Mouse (Mus musculus) left cerebral cortex, postnatal 10 days (tissue): ENCODE data around the gene Gin1. TPM values are rescaled to one million over a fixed set of nuclear protein-coding genes. Genes with fewer than 3 reads are reported as not detected.

ENCODE experiments used
- DNase-seq, 2 experiments: peaks; one replicate each; pipeline ENCODE4 v3.0.0; 2021 to 2022; ENCODE audit warnings: low spot score in 2 of 2, mixed read lengths in 1 of 2; ENCODE audit errors: extremely low spot score in 1 of 2
- intact Hi-C: fragments of 180-260 bp; cut with DNase I; formaldehyde crosslinking; loops from one replicate; pipeline ENCODE4 v1.15.1; 2025
- total RNA-seq, 2 experiments: library from RNA; stranded (reverse); gene quantifications; 2 replicates each; pipeline ENCODE4 v1.2.3; 2021

Gene Gin1
- total RNA-seq, 2 experiments from 2014 or later: 8.7 TPM

DNA sequence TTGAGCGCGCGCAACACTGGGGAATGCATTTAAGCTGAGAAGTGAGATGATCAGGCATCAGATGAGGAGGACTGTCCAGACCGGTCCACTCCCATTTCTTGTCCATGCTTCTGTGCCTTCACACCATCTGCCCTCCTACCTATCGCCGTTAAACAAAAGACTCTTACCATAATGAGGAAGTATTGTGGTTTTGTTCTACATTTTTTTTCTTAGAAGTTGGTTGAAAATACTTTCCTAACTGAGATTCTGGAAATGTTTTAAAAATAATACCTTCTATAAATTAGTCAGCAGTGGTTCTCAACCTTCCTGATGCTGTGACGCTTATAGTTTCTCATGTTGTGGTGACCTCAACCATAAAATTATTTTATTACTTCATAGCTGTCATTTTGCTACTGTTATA, 11.7 kb downstream of the Gin1 start:
- intact Hi-C loops: no loop called here
- DNase-seq: no peak

- no peak for DNase-seq
- intact Hi-C loops: no loop called here
These were observed 15.0 kb downstream of the Gin1 start for GRCm38 (mm10) chr1:97784928-97785327.

GRCm38 (mm10) chr1:97785685-97786393, 15.9 kb downstream of the Gin1 start:
- intact Hi-C loops: no loop called here
- DNase-seq: no peak

- intact Hi-C loops: no loop called here
- DNase-seq: no peak
These were observed 17.7 kb downstream of the Gin1 start for GRCm38 (mm10) chr1:97787674-97788073.

DNA sequence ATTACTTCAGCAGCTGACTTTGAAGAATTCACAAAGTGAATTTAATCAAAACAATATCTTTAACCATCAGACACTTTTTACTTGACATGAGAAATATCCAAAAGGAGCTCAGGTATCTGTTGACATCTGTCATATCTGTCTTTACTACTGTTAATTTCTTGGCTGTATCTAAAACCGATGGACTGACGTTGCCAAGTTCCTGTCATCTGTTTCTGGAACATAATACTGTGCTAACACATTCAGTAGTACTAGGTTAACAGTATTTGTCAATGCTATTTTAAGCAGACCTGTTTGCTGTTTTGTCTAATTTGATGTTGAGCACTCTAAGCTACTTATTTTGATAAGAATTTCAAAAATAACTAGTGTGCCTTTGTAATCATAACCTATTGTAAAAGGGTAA, 18.5 kb downstream of the Gin1 start:
- intact Hi-C loops: no loop called here
- no peak for DNase-seq

DNA sequence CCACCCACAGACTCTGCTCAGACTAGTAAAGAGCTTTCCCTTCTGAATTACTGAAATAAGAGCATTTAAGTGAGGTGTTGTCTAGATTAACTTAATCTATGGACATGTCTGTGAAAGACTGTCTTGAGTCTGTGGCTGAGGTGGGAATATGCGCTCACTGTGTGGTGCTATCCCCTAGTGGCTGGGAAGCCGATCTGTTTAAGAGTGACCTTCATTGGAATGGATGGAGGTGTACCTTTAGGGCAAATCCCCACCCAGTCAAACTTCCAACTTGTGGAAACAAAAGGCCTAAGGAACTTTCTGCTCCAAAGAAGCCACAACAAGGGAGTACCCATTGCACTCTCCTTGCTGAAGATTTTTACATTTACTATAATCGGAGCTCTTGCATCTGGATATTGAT, 24.1 kb downstream of the Gin1 start:
- intact Hi-C loops: no loop called here
- no peak for DNase-seq

- intact Hi-C loops: no loop called here
These were observed 26.0 kb downstream of the Gin1 start for GRCm38 (mm10) chr1:97795936-97796335.

GRCm38 (mm10) chr1:97802207-97802902, 32.4 kb downstream of the Gin1 start:
- no peak for DNase-seq
- intact Hi-C loops: loop anchor here (5.0 to 10.0 kb wide), 3 partner anchors 715 to 958 kb away; no protein-coding TSS in a partner anchor

More at GRCm38 (mm10) chr1:97795936-97796335, 26.0 kb downstream of the Gin1 start:
- no peak for DNase-seq

- intact Hi-C loops: loop anchor here (5.0 to 10.0 kb wide), 3 partner anchors 713 to 960 kb away; no protein-coding TSS in a partner anchor
- no peak for DNase-seq
These were observed 34.5 kb downstream of the Gin1 start for GRCm38 (mm10) chr1:97804520-97804919.

DNA sequence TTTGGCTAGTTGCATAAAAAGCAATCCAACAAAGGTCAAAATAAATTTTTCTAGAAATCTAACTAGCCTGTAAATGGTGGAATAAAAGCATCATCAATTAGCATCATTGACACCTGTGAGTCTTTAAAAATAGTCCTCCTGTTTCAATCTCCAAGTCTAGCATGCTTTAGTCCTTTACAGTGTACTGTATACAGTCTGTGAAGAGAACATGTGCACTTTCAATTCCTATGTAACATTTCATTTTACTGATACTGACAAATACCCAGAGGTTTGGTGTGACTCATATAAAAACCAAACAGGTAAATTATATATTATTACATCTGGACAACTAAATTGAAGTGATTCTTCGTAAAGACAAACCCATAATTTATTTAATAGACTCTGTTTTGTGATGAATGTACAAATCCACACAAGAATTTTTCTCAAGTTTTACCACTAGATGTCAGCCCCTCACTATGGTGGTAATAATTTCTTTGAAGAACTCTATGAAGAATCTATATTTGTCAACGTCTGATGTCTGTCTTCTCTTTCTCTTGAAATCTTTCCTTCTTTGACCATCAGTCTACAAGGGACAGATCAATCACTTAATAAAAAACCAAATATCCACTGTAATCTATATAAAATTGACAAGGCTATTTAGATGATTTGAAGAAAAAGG, 39.4 kb downstream of the Gin1 start:
- no peak for DNase-seq
- intact Hi-C loops: loop anchor here (2.0 to 10.0 kb wide), 5 partner anchors 541 to 965 kb away; no protein-coding TSS in a partner anchor

- no peak for DNase-seq
- intact Hi-C loops: no loop called here
These were observed 51.3 kb downstream of the Gin1 start for GRCm38 (mm10) chr1:97821282-97821681.

DNA sequence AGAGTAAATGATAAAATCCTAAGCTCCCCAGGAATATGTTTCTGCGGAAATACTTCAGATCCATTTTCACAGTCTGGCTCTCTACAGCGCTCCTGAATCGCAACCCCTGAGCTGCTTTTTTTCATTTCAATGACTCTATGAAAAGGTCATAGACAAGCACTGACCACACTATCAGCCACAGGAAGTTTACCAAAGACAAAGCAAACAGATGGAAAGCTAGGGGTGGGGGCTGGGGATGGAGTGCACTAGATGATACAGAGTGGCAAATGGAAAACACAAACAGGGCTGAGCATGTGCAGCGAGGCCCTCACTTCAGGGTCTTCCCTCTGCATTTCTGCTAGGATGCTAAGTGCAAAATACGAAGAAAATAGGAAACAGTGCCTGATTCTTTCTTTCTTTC, 52.2 kb downstream of the Gin1 start:
- no peak for DNase-seq
- intact Hi-C loops: no loop called here

DNA sequence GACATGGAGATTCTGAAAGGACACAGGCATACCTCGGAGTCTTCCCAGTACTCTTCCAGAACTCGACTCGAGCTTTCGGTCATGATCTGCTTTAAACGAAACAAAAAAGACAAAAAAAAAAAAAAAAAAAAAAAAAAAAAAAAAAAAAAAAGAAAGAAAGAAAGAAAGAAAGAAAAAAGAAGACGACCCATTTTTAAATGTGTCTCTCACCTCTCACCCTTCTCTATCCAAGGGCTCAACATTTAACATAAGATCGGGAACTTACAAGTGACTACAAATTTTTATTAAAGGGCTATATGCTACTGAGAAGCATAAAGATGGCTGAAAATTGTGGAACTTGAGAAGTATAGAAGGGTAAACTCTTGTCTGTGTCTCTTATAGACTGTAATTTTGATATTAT, 52.9 kb downstream of the Gin1 start:
- intact Hi-C loops: no loop called here
- no peak for DNase-seq

DNA sequence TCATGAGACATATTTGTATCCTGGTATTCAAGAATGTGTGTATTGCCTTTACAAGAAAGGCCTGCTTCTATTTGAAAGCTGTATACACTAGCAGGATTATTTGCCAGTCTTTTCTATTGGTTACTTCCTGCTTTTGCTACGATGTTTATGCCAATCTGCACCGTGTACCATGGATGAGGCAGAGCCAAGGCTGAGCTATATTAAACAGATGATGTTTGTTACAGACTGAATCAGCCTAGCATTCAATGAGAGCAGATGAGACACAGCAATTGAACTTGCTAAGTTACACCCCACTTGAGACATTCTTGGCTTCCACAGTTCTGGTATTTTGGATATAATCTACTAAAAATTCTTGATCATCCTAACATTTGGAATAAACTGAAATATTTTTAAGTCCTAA, 57.6 kb downstream of the Gin1 start:
- peak in 1 of 2 experiments; percentile 20 for DNase-seq
- intact Hi-C loops: no loop called here

DNA sequence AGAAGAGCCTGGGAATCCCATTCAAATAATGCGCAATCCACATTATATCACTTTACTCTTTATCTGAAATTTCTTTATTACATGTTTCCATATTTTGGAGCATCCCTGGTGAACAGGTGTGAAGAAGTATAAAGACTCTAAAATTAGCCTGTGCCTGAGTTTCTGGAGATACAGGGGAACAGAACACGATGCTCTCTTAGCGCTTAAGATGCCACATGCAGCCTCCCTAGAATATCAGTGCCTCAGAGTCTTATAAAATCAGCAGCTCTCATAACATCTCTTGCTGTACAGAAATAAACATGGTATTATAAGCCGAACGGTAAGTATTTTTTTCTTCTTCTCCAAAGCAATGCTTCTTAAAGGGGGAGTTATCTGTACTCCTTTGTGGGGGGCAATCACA, 58.1 kb downstream of the Gin1 start:
- no peak for DNase-seq
- intact Hi-C loops: no loop called here

GRCm38 (mm10) chr1:97833466-97834353, 63.7 kb downstream of the Gin1 start:
- intact Hi-C loops: no loop called here
- peak; percentile 44 to 83 for DNase-seq

DNA sequence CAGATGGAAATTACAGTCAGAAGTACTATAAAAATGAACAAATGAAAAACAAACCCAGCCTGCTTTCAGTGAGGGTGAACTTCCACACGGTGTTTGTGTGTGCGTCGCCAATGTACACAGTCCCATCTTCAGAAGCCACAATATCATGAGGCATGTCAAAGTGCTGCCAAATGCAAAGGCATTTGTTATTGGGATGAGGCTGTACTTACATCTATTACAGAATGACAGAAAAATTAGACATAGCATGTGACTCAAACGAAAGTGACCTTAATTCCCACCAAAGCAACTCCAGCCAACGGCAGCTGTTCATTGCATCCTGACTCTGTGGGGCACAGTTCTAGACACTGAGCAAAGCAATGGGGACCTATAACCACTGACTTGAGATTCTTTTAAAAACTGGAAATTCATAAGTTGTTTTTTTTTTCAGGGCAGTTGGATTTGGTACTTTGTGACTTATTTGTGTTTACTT, 64.4 kb downstream of the Gin1 start:
- intact Hi-C loops: no loop called here

More for the DNA sequence above, 64.4 kb downstream of the Gin1 start:
- no peak for DNase-seq
